In the genomic region with DNA sequence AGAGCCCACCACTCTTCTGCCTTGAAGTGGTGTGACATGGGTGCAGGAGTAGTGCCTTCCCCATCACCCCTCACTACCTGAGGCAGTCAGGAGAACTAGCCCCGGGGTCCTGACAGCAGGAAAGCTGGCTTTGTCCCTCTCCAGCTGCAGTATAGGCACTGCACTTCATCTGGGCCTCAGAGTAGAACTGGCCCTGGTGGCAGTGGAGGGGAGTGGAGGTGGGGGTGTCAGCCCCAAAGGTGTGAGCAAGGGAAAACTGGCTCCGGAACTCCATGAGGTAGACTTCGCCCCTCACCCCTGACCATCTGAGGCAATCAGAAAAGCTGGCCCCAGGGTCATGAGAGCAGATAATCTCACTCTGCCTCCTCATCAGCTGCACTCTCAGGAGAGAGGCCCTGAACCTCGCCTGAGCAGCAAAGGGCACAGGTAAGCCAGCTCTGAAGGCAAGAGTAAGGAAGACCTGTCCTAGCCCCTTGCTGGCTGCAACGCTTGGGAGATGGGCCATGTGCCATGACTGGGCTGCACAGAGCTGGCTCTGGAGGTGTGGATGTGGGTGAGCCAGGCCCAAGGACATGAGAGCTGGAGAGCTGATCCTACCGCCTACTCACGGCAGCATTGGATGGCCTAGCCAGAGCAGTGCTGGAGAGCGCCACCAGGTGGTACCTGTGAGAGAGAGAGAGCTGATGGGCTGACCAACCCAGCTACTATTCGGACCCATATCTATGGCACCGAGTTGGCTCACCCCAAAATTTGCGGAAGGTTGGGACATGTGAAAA, we compare ENCODE assay signal across 11 mouse cellular contexts.
DNase-seq lines count a peak whose midpoint lies in the region; ATAC-seq and TF ChIP-seq lines count a peak whose summit lies in the region.
"Had no signal": no experiment of that assay in that cellular context is flagged by ENCODE, and none has a peak within 500 bp of the region (broad histone marks: within the 10 kb centered on the region; RNA-seq: fewer than 3 reads in every experiment).

No protein-coding gene starts in this region.

- H3K9me3 ChIP-seq in heart, embryonic 11.5 days (replicated peaks; ENCODE audit: control insufficient read depth, low read length), result no peaks in the 10 kb centered on the region
- H3K9me3 ChIP-seq in lung, embryonic 14.5 days (ENCODE audit: low read depth, low read length), result no peaks in the 10 kb centered on the region
- H3K9me3 ChIP-seq in MEL (replicated peaks; ENCODE audit: insufficient read depth, low read length), result no peaks in the 10 kb centered on the region
- H3K9me3 ChIP-seq: heart, embryonic 13.5 days; liver, embryonic 15.5 days had no signal

- TF ChIP-seq POLR2A in MEL (IDR thresholded peaks at IDR 0.05; ENCODE audit: control insufficient read depth in 1 of 2, insufficient read depth in 1 of 2, low read depth in 1 of 2, low read length in 2 of 2, poor library complexity in 1 of 2), result no peak

- no peak overlapping the region for H3K9ac ChIP-seq in heart, embryonic 11.5 days (ENCODE audit: low read depth, low read length)
- H3K9ac ChIP-seq in lung, embryonic 14.5 days, result no peak overlapping the region
- H3K9ac ChIP-seq in MEL (ENCODE audit: control insufficient read depth, low read depth, low read length, poor library complexity, severe bottlenecking), result no peak overlapping the region
- H3K9ac ChIP-seq: heart, embryonic 13.5 days; liver, embryonic 15.5 days had no signal

- H3K36me3 ChIP-seq in heart, embryonic 11.5 days (ENCODE audit: control insufficient read depth, insufficient read depth, low read length), result no peaks in the 10 kb centered on the region
- H3K36me3 ChIP-seq in lung, embryonic 14.5 days (ENCODE audit: insufficient read depth), result no peaks in the 10 kb centered on the region
- no peaks in the 10 kb centered on the region for H3K36me3 ChIP-seq in MEL (ENCODE audit: control insufficient read depth in 1 of 2, insufficient read depth in 2 of 2, low read length in 2 of 2)
- H3K36me3 ChIP-seq: heart, embryonic 13.5 days; liver, embryonic 15.5 days had no signal

- no peaks in the 10 kb centered on the region for H3K27me3 ChIP-seq in heart, embryonic 11.5 days (ENCODE audit: control insufficient read depth, insufficient read depth, low read length)
- H3K27me3 ChIP-seq in lung, embryonic 14.5 days (ENCODE audit: insufficient read depth, low read length), result no peaks in the 10 kb centered on the region
- H3K27me3 ChIP-seq in MEL (ENCODE audit: control insufficient read depth in 1 of 2, insufficient read depth in 2 of 2, low read length in 2 of 2), result no peaks in the 10 kb centered on the region
- H3K27me3 ChIP-seq: heart, embryonic 13.5 days; liver, embryonic 15.5 days had no signal

- 73% methylated on average over 11 of the region's 11 CpGs for WGBS in heart, embryonic 11.5 days (ENCODE audit: insufficient replicate concordance)
- WGBS in lung, embryonic 14.5 days, result 66% methylated on average over 11 of the region's 11 CpGs

- ATAC-seq in heart, embryonic 11.5 days (replicated peaks; ENCODE audit: insufficient number of reproducible peaks, low FRiP score, low TSS enrichment), result peak; percentile 39; the same call in 1 of the 2 replicates
- peak; percentile 8; the same call in 1 of the 2 replicates for ATAC-seq in lung, embryonic 14.5 days (ENCODE audit: insufficient read depth)

- no peaks in the 10 kb centered on the region for H3K79me2 ChIP-seq in MEL (ENCODE audit: control insufficient read depth, insufficient read depth, low read length, poor library complexity)

- no peak overlapping the region for H3K4me2 ChIP-seq in heart, embryonic 11.5 days
- no peak overlapping the region for H3K4me2 ChIP-seq in lung, embryonic 14.5 days
- H3K4me2 ChIP-seq: heart, embryonic 13.5 days; liver, embryonic 15.5 days had no signal

- TF ChIP-seq EP300 in MEL (IDR thresholded peaks at IDR 0.05; ENCODE audit: low read depth in 1 of 2, low read length in 2 of 2), result no peak

- no peak overlapping the region for H3K4me3 ChIP-seq in heart, embryonic 11.5 days (ENCODE audit: low read depth, low read length)
- H3K4me3 ChIP-seq in lung, embryonic 14.5 days (ENCODE audit: low read depth, low read length), result no peak overlapping the region
- no peak overlapping the region for H3K4me3 ChIP-seq in MEL (ENCODE audit: control insufficient read depth in 1 of 2, insufficient read depth in 1 of 2, low read depth in 2 of 2, low read length in 2 of 2)
- H3K4me3 ChIP-seq: heart, embryonic 13.5 days; liver, embryonic 15.5 days had no signal

- intact Hi-C loops in heart, postnatal 14 days (cut with DNase I), result no loop called here

- no peak overlapping the region for H3K27ac ChIP-seq in heart, embryonic 11.5 days (ENCODE audit: low read depth, low read length)
- no peak overlapping the region for H3K27ac ChIP-seq in lung, embryonic 14.5 days (ENCODE audit: low read depth)
- H3K27ac ChIP-seq in MEL (ENCODE audit: control insufficient read depth, low read depth, low read length), result no peak overlapping the region
- H3K27ac ChIP-seq: heart, embryonic 13.5 days; liver, embryonic 15.5 days had no signal

- no peak for DNase-seq in heart, postnatal 14 days
- no peak for DNase-seq in lung, embryonic 14.5 days
- DNase-seq in lung, adult 18-20 months, result no peak
- DNase-seq in MEL (ENCODE audit: low read depth, low spot score), result no peak
- peak; percentile 4 for DNase-seq in gonadal fat pad, adult 2 months (ENCODE audit: low read depth)
- DNase-seq in adrenal gland, adult (ENCODE audit: inconsistent age in 2 of 2, low spot score in 1 of 2), result no peak
- DNase-seq in right cerebral cortex, postnatal 25 days, result no peak
- DNase-seq: cerebellum, adult 2 months had no signal

- no peak for TF ChIP-seq CTCF in lung, embryonic 14.5 days (IDR thresholded peaks at IDR 0.05; ENCODE audit: low read depth)
- TF ChIP-seq CTCF in MEL (IDR thresholded peaks at IDR 0.05 in 2 of 3, conservative IDR thresholded peaks at IDR 0.05 in 1 of 3; ENCODE audit: control insufficient read depth in 1 of 3, insufficient read depth in 1 of 3, low read depth in 2 of 3, low read length in 3 of 3, poor library complexity in 1 of 3, severe bottlenecking in 1 of 3), result peak in 2 of 3 experiments; percentile 18 to 23; a peak in 1 of 6 replicates

- no peaks in the 10 kb centered on the region for H3K4me1 ChIP-seq in heart, embryonic 11.5 days (ENCODE audit: control insufficient read depth, insufficient read depth, low read length)
- no peaks in the 10 kb centered on the region for H3K4me1 ChIP-seq in lung, embryonic 14.5 days (ENCODE audit: insufficient read depth)
- H3K4me1 ChIP-seq in MEL (ENCODE audit: control insufficient read depth in 1 of 2, insufficient read depth in 2 of 2, low read length in 2 of 2), result no peaks in the 10 kb centered on the region
- H3K4me1 ChIP-seq: heart, embryonic 13.5 days; liver, embryonic 15.5 days had no signal

- TF ChIP-seq RAD21 in MEL (IDR thresholded peaks at IDR 0.05; ENCODE audit: low read depth, low read length), result peak; percentile 7; the same call in 1 of the 2 replicates

TF ChIP-seq in MEL, 35 proteins besides CTCF, POLR2A, EP300 and RAD21:
- TF ChIP-seq POLR2AphosphoS5 (IDR thresholded peaks at IDR 0.05; ENCODE audit: borderline replicate concordance, low read depth, low read length) (no peak), GATA1 (IDR thresholded peaks at IDR 0.05; ENCODE audit: low read depth, low read length) (no peak), ZC3H11A (IDR thresholded peaks at IDR 0.05; ENCODE audit: low read depth, low read length) (no peak), CHD1 (IDR thresholded peaks at IDR 0.05; ENCODE audit: low read depth, low read length) (no peak), BHLHE40 (IDR thresholded peaks at IDR 0.05; ENCODE audit: borderline replicate concordance, low read depth, low read length) (no peak)
